Mouse (Mus musculus) forebrain, postnatal 0 days (tissue): Measurements from ENCODE around the gene Inha. TPM values are rescaled to one million over a fixed set of nuclear protein-coding genes. Genes with fewer than 3 reads are reported as not detected.
A peak's percentile ranks its signal among the peaks of the same experiment; 100 is the strongest.

ENCODE experiments used
- ATAC-seq: fragments of 200-750 bp; cut with Nextera tagmentation; 2 replicates; pipeline ENCODE4 v1.8.0; 2017; ENCODE audit warnings: mild to moderate bottlenecking, moderate library complexity
- DNase-seq: peaks from one replicate; pipeline ENCODE4 v3.0.0-alpha.2; 2015
- H3K27ac ChIP-seq: fragments of 300-500 bp; sonication (generic); 2 replicates; pipeline ENCODE4 v1.5.1; 2014; ENCODE audit warnings: low read depth, mild to moderate bottlenecking, antibody characterized with exemption, low read length, moderate library complexity, mixed read lengths
- H3K27me3 ChIP-seq: fragments of 300-500 bp; sonication (generic); 2 replicates; pipeline ENCODE4 v1.6.1; 2014; ENCODE audit warnings: mild to moderate bottlenecking, low read length, mixed read lengths; ENCODE audit not compliant: insufficient read depth
- H3K36me3 ChIP-seq: fragments of 300-500 bp; sonication (generic); 2 replicates; pipeline ENCODE4 v1.6.1; 2014; ENCODE audit warnings: mild to moderate bottlenecking, moderate library complexity; ENCODE audit not compliant: insufficient read depth
- H3K4me1 ChIP-seq: fragments of 300-500 bp; sonication (generic); 2 replicates; pipeline ENCODE4 v1.6.1; 2014; ENCODE audit warnings: antibody characterized with exemption; ENCODE audit not compliant: insufficient read depth
- H3K4me2 ChIP-seq: fragments of 300-500 bp; sonication (generic); 2 replicates; pipeline ENCODE4 v1.6.1; 2014; ENCODE audit warnings: low read depth, mild to moderate bottlenecking, moderate library complexity
- H3K4me3 ChIP-seq: fragments of 300-500 bp; sonication (generic); 2 replicates; pipeline ENCODE4 v1.5.1; 2014; ENCODE audit warnings: low read depth, low read length, mixed read lengths
- H3K9ac ChIP-seq: fragments of 300-500 bp; sonication (generic); 2 replicates; pipeline ENCODE4 v1.6.1; 2014; ENCODE audit warnings: mild to moderate bottlenecking
- H3K9me3 ChIP-seq: fragments of 300-500 bp; sonication (generic); 2 replicates; pipeline ENCODE4 v1.6.1; 2016; ENCODE audit warnings: low read length
- CTCF ChIP-seq: sonication (generic); IDR thresholded peaks from 2 replicates; pipeline ENCODE4 v1.5.1; 2016; ENCODE audit warnings: antibody characterized with exemption, control low read depth, low read depth
- WGBS: fragments of 180-500 bp; shearing (Covaris S2); extraction: QIAGEN DNeasy Blood & Tissue Kit; methylation state at CpG from one replicate; pipeline ENCODE4 v1.1.7; 2014; 5-methylcytosine and 5-hydroxymethylcytosine counted together
- polyA plus RNA-seq: library from polyadenylated mRNA; unstranded; fragments of >200 nt; fragmentation: Nextera tagmentation; extraction: Ambion mirVana; gene quantifications from 2 replicates; pipeline ENCODE4 v1.2.1, GENCODE M21; 2015
- total RNA-seq: library from RNA; depleted of rRNA; stranded (reverse); fragments of >200 nt; gene quantifications from 2 replicates; pipeline ENCODE4 v1.2.3, GENCODE M21; 2014

Inha gene
- total and polyA plus RNA-seq, 2 experiments from 2014 or later = 24.8 to 26.6 TPM

DNA sequence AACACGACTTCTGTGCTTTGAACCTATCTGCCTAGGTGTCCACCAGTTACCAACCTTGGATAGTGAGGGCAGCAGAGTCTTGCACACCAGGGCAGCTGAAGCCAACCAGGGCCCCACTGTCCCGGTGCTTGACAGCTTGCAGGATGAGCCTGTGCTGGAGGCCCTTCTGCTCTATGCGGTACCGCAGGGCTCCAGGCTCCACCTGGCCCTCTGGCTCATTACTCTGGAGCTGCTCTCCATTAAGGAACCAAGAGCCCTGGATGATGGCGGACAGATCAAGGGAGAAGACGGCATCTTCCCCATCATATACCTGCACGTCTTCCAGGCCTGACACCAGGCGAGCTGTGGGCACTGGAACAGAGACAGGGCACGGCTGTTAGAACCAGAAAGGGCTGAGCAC lies 5.0 kb upstream of the Inha start:
- ATAC-seq (no peak), DNase-seq (no peak)
- Histone ChIP-seq H3K27ac (no peak overlapping the region), H3K9ac (no peak overlapping the region), H3K9me3 (no peaks in the 10 kb centered on the region), H3K4me3 (no peak overlapping the region), H3K4me1 (peaks cover 9% of the 10 kb centered on the region; the same call in 1 of the 2 replicates), H3K4me2 (no peak overlapping the region), H3K27me3 (no peaks in the 10 kb centered on the region), H3K36me3 (peaks cover 34% of the 10 kb centered on the region)
- 96% methylated on average over 9 of the region's 9 CpGs for WGBS
- TF ChIP-seq CTCF = no peak

- ATAC-seq (no peak), DNase-seq (no peak)
- H3K27ac ChIP-seq = no peak overlapping the region
- H3K4me1 ChIP-seq = peaks cover 9% of the 10 kb centered on the region; the same call in 1 of the 2 replicates
- no peaks in the 10 kb centered on the region for H3K27me3 ChIP-seq
- H3K4me2 ChIP-seq = no peak overlapping the region
- no peak for TF ChIP-seq CTCF
- no peaks in the 10 kb centered on the region for H3K9me3 ChIP-seq
- H3K36me3 ChIP-seq = peaks cover 26% of the 10 kb centered on the region
- 92% methylated on average over 25 of the region's 25 CpGs for WGBS
- H3K4me3 ChIP-seq = no peak overlapping the region
- H3K9ac ChIP-seq = no peak overlapping the region
Observed at GRCm38 (mm10) chr1:75502945-75503650, 3.8 kb upstream of the Inha start.

GRCm38 (mm10) chr1:75503651-75503980 lies 3.3 kb upstream of the Inha start:
- WGBS = 76% methylated on average over 23 of the region's 23 CpGs
- Histone ChIP-seq H3K4me3 (no peak overlapping the region), H3K36me3 (peaks cover 22% of the 10 kb centered on the region), H3K4me1 (peaks cover 9% of the 10 kb centered on the region; the same call in 1 of the 2 replicates), H3K4me2 (no peak overlapping the region), H3K9ac (no peak overlapping the region), H3K9me3 (no peaks in the 10 kb centered on the region), H3K27me3 (no peaks in the 10 kb centered on the region), H3K27ac (no peak overlapping the region)
- DNase-seq = no peak
- ATAC-seq = no peak
- no peak for TF ChIP-seq CTCF

GRCm38 (mm10) chr1:75504256-75505045 lies 2.4 kb upstream of the Inha start:
- no peak for ATAC-seq
- DNase-seq = peak; percentile 32
- no peaks in the 10 kb centered on the region for H3K9me3 ChIP-seq
- H3K4me2 ChIP-seq = peak overlapping the region; percentile 94
- H3K27me3 ChIP-seq = no peaks in the 10 kb centered on the region
- TF ChIP-seq CTCF = no peak
- peaks cover 19% of the 10 kb centered on the region for H3K36me3 ChIP-seq
- H3K4me3 ChIP-seq = peak overlapping the region; percentile 82
- 57% methylated on average over 9 of the region's 9 CpGs for WGBS
- no peak overlapping the region for H3K27ac ChIP-seq
- peaks cover 9% of the 10 kb centered on the region; the same call in 1 of the 2 replicates for H3K4me1 ChIP-seq
- H3K9ac ChIP-seq = peak overlapping the region; percentile 95

DNA sequence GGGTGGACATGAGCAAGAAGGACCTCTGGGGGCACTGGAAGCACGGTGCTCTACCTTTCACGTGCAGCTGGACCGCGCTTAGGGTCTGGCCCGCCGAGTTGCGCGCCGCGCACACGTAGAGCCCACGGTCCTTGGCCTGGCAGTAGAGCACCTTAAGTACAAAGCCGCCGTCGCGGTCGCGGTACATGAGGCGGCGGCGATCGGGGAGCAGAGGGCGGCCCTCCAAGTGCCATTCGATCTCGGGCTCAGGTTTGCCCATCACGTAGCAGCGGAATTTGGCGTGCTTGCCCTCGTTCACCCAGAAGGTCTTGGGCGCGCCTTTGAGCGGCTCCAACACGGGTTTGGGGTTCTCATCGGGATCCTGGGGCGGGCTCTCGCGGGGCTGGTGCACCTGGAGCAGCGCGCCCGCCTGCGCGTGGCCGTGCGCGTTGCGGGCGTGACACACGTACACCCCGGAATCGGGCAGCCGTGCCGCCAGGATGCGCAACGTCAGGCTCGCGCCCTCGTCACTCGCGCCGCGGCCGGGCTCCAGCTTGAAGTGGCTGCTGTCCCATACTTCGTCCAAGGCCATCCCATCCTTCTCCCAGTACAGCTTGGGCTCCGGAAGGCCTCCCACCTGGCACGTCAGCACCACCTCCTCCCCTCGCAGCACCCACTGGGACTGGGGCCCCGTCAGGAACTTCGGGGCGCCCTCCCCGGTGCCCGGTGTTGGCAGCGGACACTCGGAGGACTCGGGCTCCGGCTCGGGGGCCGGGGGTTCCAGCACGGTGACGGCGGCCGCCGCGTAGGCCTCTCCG lies 1.5 kb upstream of the Inha start:
- H3K9ac ChIP-seq = peak overlapping the region; percentile 95
- H3K36me3 ChIP-seq = peaks cover 11% of the 10 kb centered on the region
- peak overlapping the region; percentile 82 for H3K4me3 ChIP-seq
- H3K4me1 ChIP-seq = peaks cover 9% of the 10 kb centered on the region; the same call in 1 of the 2 replicates
- peak overlapping the region; percentile 88 for H3K27ac ChIP-seq
- WGBS = 3% methylated on average over 77 of the region's 84 CpGs
- H3K4me2 ChIP-seq = peak overlapping the region; percentile 94
- H3K27me3 ChIP-seq = no peaks in the 10 kb centered on the region
- H3K9me3 ChIP-seq = no peaks in the 10 kb centered on the region
- DNase-seq (peak; percentile 91), ATAC-seq (peak; percentile 93)
- peak; percentile 18; the same call in 1 of the 2 replicates for TF ChIP-seq CTCF

DNA sequence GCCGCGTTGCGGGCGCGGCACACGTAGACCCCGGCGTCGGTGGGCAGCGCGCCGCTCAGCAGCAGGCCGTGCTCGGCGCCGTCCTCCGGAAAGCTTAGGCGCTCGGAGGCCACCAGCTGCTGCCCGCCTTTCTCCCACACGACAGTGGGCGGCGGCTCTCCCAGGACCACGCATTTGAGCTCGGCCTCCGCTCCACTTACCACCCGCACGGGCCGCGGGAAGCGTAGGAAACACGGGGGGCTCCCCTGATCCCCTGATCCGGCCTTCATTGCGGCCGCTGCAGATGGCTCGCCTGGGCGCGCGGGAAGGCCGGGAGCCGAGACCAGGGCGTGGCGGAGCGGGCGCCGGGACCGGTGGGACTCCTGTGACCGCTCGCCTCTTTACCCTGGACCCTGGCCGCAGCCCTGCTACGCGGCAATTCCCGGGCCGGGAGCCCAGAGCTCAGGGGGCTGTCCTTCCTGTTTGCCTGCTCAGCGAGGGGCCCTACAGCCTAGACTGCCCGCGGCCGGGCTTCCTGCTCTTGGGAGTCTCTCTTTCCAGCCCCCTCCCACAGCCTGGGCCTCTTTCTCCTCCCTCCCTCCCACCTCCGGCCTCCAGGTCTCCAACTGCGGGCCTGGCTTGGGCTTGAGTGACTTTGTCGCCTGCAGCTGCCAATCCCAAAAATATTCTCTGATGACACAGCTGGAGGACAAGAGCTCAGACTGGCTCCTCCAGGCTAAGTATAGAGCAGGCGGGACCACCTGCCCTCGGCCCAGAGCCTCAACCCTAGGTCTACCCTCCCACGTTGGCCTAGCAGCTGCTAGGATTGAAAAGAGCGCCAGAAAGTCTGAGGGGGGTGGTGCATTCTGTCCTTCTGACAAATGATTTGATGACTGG lies 683 bp upstream of the Inha start, which contains the start of gene Obsl1:
Gene Obsl1 (minus strand): TSS at position 497 of the 876 bp plus-strand sequence.
- WGBS = 3% methylated on average over 64 of the region's 65 CpGs
- no peaks in the 10 kb centered on the region for H3K9me3 ChIP-seq
- peak within 1 kb of the TSS; percentile 82 for H3K4me3 ChIP-seq
- H3K36me3 ChIP-seq = peaks cover 8% of the 10 kb centered on the region
- TF ChIP-seq CTCF = no peak
- H3K27me3 ChIP-seq = no peaks in the 10 kb centered on the region
- H3K27ac ChIP-seq = peak within 1 kb of the TSS; percentile 88
- peak within 1 kb of the TSS; percentile 94 for H3K4me2 ChIP-seq
- peak; percentile 68 for DNase-seq
- peak within 1 kb of the TSS; percentile 95 for H3K9ac ChIP-seq
- peaks cover 9% of the 10 kb centered on the region; the same call in 1 of the 2 replicates for H3K4me1 ChIP-seq
- peak; percentile 69 for ATAC-seq
